Mouse (Mus musculus) MEL-GATA-1-ER (cell line): ENCODE data around the gene Prss32.
"Not testable (repeated sequence)": the region's sequence is repeated elsewhere in the genome, so short reads cannot be mapped to it uniquely, and the experiment has no call there.

ENCODE experiments used
- DNase-seq: peaks from one replicate; pipeline ENCODE4 v3.0.0-alpha.2; 2012; ENCODE audit warnings: low read depth; ENCODE audit errors: extremely low read depth

Gene Prss32

GRCm38 (mm10) chr17:23841145-23841544 lies 2.5 kb upstream of the Prss32 start:
- peak; percentile 71 for DNase-seq

- DNase-seq = peak; percentile 46
These were observed 379 bp upstream of the Prss32 start for GRCm38 (mm10) chr17:23843141-23843811.

- DNase-seq = no peak
These were observed 6.4 kb downstream of the Prss32 start for GRCm38 (mm10) chr17:23850028-23850427.

- DNase-seq = peak; percentile 70
These were observed 7.4 kb downstream of the Prss32 start for GRCm38 (mm10) chr17:23850853-23851749.

GRCm38 (mm10) chr17:23853292-23853691 lies 9.6 kb downstream of the Prss32 start:
- peak; percentile 12 for DNase-seq

GRCm38 (mm10) chr17:23854229-23854765 lies 10.6 kb downstream of the Prss32 start:
- no peak for DNase-seq

- no peak for DNase-seq
These were observed 13.5 kb downstream of the Prss32 start for GRCm38 (mm10) chr17:23857193-23857592.

- no peak for DNase-seq
These were observed 14.3 kb downstream of the Prss32 start for GRCm38 (mm10) chr17:23857913-23858312.

GRCm38 (mm10) chr17:23862926-23863325 lies 19.3 kb downstream of the Prss32 start:
- no peak for DNase-seq

GRCm38 (mm10) chr17:23867756-23868155 lies 24.1 kb downstream of the Prss32 start, which contains the start of gene Prss21:
TSS of gene Prss21 (plus strand) at chr17:23868056.
- DNase-seq = no peak

GRCm38 (mm10) chr17:23868513-23868912 lies 24.9 kb downstream of the Prss32 start:
- DNase-seq = no peak

GRCm38 (mm10) chr17:23873884-23874856 lies 30.5 kb downstream of the Prss32 start:
- DNase-seq = peak; percentile 12

- no peak for DNase-seq
These were observed 33.1 kb downstream of the Prss32 start for GRCm38 (mm10) chr17:23876741-23877140.

- DNase-seq = no peak
These were observed 33.5 kb downstream of the Prss32 start for GRCm38 (mm10) chr17:23877166-23877565.

GRCm38 (mm10) chr17:23880576-23880975 lies 36.9 kb downstream of the Prss32 start, which contains the start of the genes Dcpp1 and Dcpp2:
TSS of gene Dcpp1 (plus strand) at chr17:23880876.
TSS of gene Dcpp2 (plus strand) at chr17:23880880.
- not testable (repeated sequence) for DNase-seq
